Mouse (Mus musculus): Measurements from ENCODE around the gene Mylip. TPM values are rescaled to one million over a fixed set of nuclear protein-coding genes. Genes with fewer than 3 reads are reported as not detected.

The Mylip gene
- polyA plus RNA-seq, 1 experiment from 2014 or later, result 4.6 TPM

Other genes with a start within 250 kb of the Mylip start
- gene Gmpr, start 117.7 kb downstream of the Mylip start, polyA plus RNA-seq (2016; fragmentation: Nextera tagmentation; extraction: Ambion mirVana), result 26.9 and 30.0 TPM in 2 replicates